Mouse (Mus musculus) CD4-positive helper T cell, adult 2 months (primary cell): ENCODE measurements around the gene Pip5k1b.
A peak's percentile ranks its signal among the peaks of the same experiment; 100 is the strongest.
"Not testable (repeated sequence)": the region's sequence is repeated elsewhere in the genome, so short reads cannot be mapped to it uniquely, and the experiment has no call there.

ENCODE experiments used
- DNase-seq: peaks from one replicate; pipeline ENCODE4 v3.0.0-alpha.2; 2012; ENCODE audit warnings: low read depth, missing footprints, low spot score

Pip5k1b gene

GRCm38 (mm10) chr19:24555466-24555903 lies at the start of gene Pip5k1b:
Gene Pip5k1b, minus strand, starts transcription at chr19:24555872.
- DNase-seq = peak; percentile 24

DNA sequence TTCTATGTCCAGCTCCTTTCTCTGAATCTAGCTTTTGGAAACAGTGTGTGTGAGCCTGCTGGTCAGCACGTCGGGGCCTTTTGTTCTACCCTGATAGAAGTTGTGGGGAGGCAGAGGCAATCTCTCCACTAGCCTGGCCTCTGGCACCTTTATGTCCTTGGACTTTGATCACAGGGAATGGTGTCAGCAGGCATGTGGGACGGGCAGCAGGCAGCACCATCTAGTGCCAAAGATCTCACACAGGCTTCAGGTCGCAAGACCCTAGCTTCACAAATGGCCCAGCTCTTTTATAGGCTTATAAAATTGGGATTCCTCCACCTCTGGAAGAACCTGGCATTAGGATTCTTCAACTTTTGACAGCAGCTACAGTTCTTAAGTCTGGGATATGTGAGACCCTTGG lies 48.4 kb upstream of the Pip5k1b start:
- no peak for DNase-seq

DNA sequence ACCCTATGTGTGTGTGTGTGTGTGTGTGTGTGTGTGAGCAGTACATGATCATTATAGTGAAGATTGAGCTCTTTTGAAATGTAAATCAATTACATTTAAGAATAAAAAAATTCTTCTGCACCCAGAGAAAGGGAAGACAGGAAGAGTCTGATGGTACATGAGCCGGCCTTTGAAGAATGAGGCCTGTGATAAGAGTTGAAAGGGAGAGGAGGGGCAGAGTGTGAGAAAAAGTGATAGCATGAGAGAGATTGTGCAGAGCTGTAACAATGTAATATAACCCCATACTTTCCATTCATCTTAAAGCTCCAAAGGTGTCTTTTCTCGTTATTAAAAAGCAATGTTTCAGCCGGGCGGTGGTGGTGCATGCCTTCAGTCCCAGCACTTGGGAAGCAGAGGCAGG lies 47.8 kb upstream of the Pip5k1b start:
- no peak for DNase-seq

DNA sequence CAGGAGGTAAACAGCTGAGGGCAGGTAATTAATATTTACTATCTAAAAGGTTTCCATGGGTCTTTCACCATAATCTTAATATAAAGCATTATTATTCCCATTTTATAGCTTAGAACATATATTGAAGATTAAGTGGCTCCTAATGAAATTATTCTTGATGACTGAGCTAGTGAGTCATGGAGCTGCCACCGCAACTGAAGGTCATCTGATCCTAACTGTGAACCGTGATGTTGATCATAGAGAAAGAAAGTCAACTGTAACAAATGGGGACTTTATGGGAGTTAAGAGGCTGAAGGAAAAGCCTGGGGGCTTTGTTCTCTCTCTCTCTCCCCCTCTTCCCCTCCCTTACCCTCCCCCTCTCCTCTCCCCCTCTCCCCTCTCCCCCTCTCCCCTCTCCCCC lies 31.1 kb upstream of the Pip5k1b start:
- DNase-seq = no peak

GRCm38 (mm10) chr19:24585171-24585570 lies 29.5 kb upstream of the Pip5k1b start:
- DNase-seq = no peak

- no peak for DNase-seq
These were observed 28.3 kb upstream of the Pip5k1b start for GRCm38 (mm10) chr19:24583956-24584355.

GRCm38 (mm10) chr19:24576125-24576524 lies 20.5 kb upstream of the Pip5k1b start:
- DNase-seq = no peak

GRCm38 (mm10) chr19:24571756-24572181 lies 16.1 kb upstream of the Pip5k1b start:
- no peak for DNase-seq

DNA sequence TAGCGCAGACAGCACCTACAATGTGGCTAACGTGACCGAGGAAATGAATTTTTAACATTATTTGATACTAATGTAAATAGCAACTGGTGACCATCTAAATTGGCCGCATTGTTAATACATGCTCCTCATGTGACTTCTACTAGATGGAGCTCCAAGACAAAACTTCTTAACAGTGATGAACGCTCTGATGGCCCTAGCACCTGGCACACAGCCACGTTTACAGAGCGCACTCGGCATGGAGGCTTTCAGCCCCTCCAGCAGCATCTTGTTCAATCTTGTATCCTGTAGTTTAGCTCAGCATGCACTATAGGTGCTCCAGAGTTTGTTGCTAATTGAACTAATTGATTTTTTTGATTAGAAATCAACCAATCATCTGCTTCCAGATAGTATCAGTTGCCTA lies 15.3 kb upstream of the Pip5k1b start:
- no peak for DNase-seq

DNA sequence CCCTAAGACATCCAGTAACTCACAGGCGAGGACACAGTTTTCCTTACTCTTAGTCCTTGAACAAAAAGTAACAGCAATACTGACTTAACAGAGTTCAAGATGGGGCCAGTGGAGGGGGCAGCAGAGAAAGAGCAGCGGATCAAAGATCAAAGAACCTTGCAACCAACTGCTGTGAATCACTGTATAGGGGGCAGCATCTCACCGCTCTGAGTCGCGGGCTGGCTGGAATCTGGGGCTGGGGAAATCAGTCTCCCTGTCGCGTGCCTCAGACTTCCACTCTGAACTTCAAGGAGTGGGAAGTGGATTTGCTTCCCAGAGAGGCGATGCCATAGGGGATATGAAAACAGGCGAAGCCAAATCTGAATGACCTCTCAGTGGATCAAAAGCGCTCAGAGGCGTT lies 1.8 kb upstream of the Pip5k1b start:
- DNase-seq = no peak

GRCm38 (mm10) chr19:24556585-24556966 lies 904 bp upstream of the Pip5k1b start:
- no peak for DNase-seq

DNA sequence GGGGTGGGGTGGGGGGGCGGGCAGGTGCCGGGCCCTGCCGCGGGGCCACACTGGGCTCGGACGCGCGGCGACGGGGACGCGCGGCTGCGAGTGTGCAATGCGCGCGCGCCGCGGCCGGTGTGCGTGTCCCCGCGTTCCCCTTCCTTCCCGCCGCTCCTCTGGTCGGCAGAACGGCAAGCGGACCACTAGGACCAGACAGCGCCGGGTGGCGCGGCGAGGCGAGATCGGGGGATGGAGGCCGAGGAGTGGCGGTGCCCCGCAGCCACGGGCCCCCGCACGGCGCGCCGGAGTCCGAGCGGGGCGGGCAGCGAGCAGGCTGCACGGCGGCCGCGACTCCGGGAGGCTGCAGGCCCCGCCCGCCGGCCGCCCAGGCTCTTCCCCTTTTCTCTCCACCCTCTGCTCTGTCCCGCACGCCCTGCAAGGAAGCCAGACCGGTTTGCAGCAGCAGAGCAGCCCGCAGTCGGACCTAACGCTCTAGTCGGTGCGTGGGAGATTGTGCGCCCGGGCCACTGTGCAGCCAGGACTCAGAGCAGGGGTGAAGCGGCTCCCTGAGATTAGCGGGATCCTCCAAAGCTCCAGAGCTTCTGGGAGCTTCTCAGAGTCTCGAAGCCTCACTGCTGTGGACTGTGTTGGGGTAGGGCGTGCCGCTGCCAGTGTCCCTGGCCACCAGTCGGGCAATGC lies 372 bp upstream of the Pip5k1b start:
- DNase-seq = peak; percentile 33

GRCm38 (mm10) chr19:24554911-24555465 lies 684 bp downstream of the Pip5k1b start:
- peak; percentile 34 for DNase-seq

DNA sequence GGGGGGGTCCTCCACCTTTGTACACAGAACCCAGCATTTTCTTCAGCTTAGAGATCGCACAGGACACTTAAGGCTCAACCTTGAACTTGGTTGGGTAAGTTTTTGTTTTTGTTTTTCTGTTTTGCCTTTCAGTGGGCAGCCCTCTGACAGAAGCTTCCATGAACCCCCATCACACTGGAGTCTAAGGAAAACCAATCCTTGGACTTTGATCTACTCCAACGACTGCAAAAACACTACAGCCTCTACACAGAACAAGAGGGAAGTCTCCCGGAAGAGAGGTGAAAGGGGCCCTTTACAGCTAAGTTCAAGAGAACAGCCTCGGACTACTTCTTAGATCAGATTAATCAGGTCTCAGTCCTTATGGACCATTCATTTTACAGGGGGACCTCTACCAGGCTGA lies 1.2 kb downstream of the Pip5k1b start:
- DNase-seq = no peak

DNA sequence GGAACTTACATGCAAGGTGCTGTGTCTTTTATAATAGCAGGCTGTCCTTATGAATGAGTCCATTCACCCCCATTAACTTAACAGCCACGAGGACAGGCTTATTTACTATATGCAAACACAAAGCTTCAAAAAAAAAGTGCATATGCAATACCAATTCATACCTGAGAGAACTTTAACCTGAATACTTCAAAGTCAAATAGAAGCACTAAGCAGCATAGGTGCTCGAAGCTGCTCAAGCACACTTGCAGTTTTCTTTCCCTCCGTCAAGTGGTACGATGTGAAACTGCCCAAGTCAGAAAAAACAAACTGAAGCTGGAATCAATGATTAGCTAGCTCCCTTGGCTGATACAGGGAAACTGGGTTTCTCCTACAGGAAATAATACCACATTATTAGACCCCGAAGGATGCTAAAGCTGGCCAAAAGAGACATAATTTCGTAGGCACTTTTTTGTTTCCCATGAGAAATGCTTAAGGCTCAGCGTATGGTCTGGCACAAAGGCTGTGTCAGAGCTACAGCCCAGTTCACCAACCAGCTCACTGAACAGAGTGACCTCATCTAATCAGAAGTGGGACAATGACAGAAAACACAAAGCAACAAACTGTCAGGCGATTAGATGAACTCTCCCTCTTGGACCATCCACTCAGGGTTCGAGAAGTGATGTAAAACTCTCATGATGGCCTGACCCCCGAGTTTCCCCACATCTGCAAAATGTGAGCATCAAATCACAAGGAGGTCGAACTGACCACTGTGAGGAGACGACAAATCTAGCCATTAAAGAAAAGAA lies 2.2 kb downstream of the Pip5k1b start:
- DNase-seq = no peak

DNA sequence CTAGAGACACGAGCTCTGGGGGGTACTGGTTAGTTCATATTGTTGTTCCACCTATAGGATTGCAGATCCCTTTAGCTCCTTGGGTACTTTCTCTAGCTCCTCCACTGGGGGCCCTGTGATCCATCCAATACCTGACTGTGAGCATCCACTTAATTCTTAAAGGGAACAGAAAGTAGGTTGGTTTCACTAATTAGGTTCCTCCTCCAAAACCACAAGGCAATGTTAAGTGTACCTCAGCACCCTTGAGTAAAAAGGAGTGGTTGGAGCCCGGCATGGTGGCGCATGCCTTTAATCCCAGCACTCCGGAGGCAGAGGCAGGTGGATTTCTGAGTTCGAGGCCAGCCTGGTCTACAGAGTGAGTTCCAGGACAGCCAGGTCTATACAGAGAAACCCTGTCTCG lies 3.0 kb downstream of the Pip5k1b start:
- not testable (repeated sequence) for DNase-seq

GRCm38 (mm10) chr19:24551196-24551954 lies 4.3 kb downstream of the Pip5k1b start:
- no peak for DNase-seq

DNA sequence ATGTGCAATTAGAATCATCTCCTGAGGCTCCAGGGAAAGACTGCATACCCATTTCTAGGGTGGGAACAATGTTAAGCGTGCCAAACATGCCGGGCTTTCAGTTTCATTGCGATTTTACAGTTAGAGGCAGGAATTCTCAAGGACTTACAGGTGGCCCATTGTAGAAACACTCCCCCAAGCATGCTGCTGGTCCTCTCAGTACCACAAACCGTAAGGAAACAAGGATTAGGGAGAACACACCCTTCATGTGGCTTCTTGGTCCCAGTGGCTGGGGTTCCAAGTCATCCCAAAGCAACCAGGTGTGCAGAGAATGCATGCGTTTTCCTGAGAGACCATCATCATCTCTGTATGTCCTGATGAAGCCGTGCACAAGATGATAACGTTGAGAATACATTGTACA lies 4.9 kb downstream of the Pip5k1b start:
- DNase-seq = no peak

DNA sequence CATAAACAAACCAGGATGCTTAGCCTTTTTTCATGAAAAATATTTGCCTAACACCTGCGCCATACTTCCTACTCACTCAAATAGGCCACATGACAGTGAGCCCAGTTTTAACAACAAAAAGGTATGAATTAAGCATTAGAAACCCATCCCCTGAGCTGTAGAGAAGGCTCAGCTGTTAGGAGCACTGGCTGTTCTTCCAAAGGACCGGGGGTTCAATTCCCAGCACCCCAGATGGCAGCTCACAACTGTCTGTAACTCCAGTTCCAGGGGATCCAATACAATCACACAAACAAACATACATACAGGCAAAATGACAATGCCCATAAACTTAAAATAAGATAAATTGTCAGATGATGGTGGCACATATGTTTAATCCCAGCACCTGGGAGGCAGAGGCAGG lies 5.7 kb downstream of the Pip5k1b start:
- no peak for DNase-seq

GRCm38 (mm10) chr19:24548337-24548736 lies 7.3 kb downstream of the Pip5k1b start:
- DNase-seq = no peak

DNA sequence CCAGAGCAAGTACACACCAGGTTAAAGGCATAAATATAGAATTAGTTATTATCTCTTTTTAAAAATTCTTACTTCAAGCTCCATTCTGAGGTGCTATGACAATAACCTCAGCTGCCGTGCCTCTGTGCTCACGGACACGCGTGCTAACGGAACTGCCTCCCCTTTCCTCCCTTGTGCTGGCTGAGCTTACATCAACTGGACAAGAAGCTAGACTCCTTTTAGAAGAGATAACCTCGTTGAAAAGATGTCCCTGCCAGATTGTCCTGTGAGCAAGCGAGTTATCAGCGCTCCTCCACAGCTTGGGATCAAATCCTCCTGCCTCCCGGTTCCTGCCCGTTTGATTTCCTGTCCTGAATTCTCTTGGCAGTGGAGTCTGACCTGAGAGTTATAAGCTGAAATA lies 9.5 kb downstream of the Pip5k1b start:
- DNase-seq = no peak
